Mouse (Mus musculus) heart, postnatal 0 days (tissue): ENCODE results near the gene Msrb1. TPM values are rescaled to one million over a fixed set of nuclear protein-coding genes. Genes with fewer than 3 reads are reported as not detected.

Source experiments
- ATAC-seq: fragments of 200-750 bp; cut with Nextera tagmentation; 2 replicates; pipeline ENCODE4 v1.8.0; 2017; ENCODE audit warnings: low read depth, moderate number of reproducible peaks, moderate library complexity; ENCODE audit not compliant: insufficient read depth
- DNase-seq: peaks from one replicate; pipeline ENCODE4 v3.0.0-alpha.2; 2016; ENCODE audit warnings: low spot score
- H3K27ac ChIP-seq: fragments of 300-500 bp; sonication (generic); 2 replicates; pipeline ENCODE4 v1.5.1; 2014; ENCODE audit warnings: low read depth, mild to moderate bottlenecking
- H3K27me3 ChIP-seq: fragments of 300-500 bp; sonication (generic); 2 replicates; pipeline ENCODE4 v1.6.1; 2014; ENCODE audit warnings: low read length, mixed read lengths; ENCODE audit not compliant: control insufficient read depth, insufficient read depth
- H3K36me3 ChIP-seq: fragments of 300-500 bp; sonication (generic); replicated peaks from 2 replicates; pipeline ENCODE4 v1.6.1; 2014; ENCODE audit warnings: low read length, mixed read lengths; ENCODE audit not compliant: control insufficient read depth, insufficient read depth
- H3K4me1 ChIP-seq: fragments of 300-500 bp; sonication (generic); 2 replicates; pipeline ENCODE4 v1.6.1; 2014; ENCODE audit warnings: antibody characterized with exemption; ENCODE audit not compliant: control insufficient read depth, insufficient read depth
- H3K4me2 ChIP-seq: fragments of 300-500 bp; sonication (generic); 2 replicates; pipeline ENCODE4 v1.6.1; 2014; ENCODE audit warnings: low read depth, mild to moderate bottlenecking, low read length, moderate library complexity
- H3K4me3 ChIP-seq: fragments of 300-500 bp; sonication (generic); 2 replicates; pipeline ENCODE4 v1.5.1; 2014; ENCODE audit warnings: low read depth, low read length
- H3K9ac ChIP-seq: fragments of 300-500 bp; sonication (generic); replicated peaks from 2 replicates; pipeline ENCODE4 v1.6.1; 2014; ENCODE audit warnings: low read depth, low read length, mixed read lengths
- H3K9me3 ChIP-seq: fragments of 300-500 bp; sonication (generic); replicated peaks from 2 replicates; pipeline ENCODE4 v1.6.1; 2016; ENCODE audit warnings: low read length; ENCODE audit not compliant: control insufficient read depth
- CTCF ChIP-seq: IDR thresholded peaks from 2 replicates; pipeline ENCODE4 v1.5.1; 2016; ENCODE audit warnings: antibody characterized with exemption, control low read depth, low read depth
- EP300 ChIP-seq: IDR thresholded peaks from 2 replicates; pipeline ENCODE4 v1.6.1; 2016; ENCODE audit warnings: antibody characterized with exemption, low read depth
- WGBS: fragments of 180-500 bp; shearing (Covaris S2); extraction: QIAGEN DNeasy Blood & Tissue Kit; methylation state at CpG from one replicate; pipeline ENCODE4 v1.1.7; 2014; 5-methylcytosine and 5-hydroxymethylcytosine counted together
- polyA plus RNA-seq: library from polyadenylated mRNA; unstranded; fragments of >200 nt; fragmentation: Nextera tagmentation; extraction: Ambion mirVana; gene quantifications from 2 replicates; pipeline ENCODE4 v1.2.1, GENCODE M21; 2015
- total RNA-seq: library from RNA; depleted of rRNA; stranded (reverse); fragments of >200 nt; gene quantifications from 2 replicates; pipeline ENCODE4 v1.2.3, GENCODE M21; 2014; ENCODE audit warnings: low replicate concordance

Msrb1 gene
- total and polyA plus RNA-seq, 2 experiments from 2014 or later, result 28.5 to 55.7 TPM

GRCm38 (mm10) chr17:24733434-24734050, 2.9 kb upstream of the Msrb1 start:
- Histone ChIP-seq H3K36me3 (no peaks in the 10 kb centered on the region), H3K4me1 (peaks cover 38% of the 10 kb centered on the region), H3K4me2 (no peak overlapping the region), H3K9me3 (no peaks in the 10 kb centered on the region), H3K4me3 (no peak overlapping the region), H3K27ac (peak overlapping the region; percentile 97), H3K9ac (no peak overlapping the region), H3K27me3 (no peaks in the 10 kb centered on the region)
- no peak for ATAC-seq
- WGBS, result 91% methylated on average over 21 of the region's 21 CpGs
- DNase-seq, result no peak
- TF ChIP-seq CTCF (no peak), EP300 (no peak)

GRCm38 (mm10) chr17:24734513-24734912, 1.9 kb upstream of the Msrb1 start:
- Histone ChIP-seq H3K9me3 (no peaks in the 10 kb centered on the region), H3K27ac (no peak overlapping the region), H3K9ac (no peak overlapping the region), H3K4me1 (peaks cover 38% of the 10 kb centered on the region), H3K4me2 (no peak overlapping the region), H3K27me3 (no peaks in the 10 kb centered on the region), H3K36me3 (peaks cover 2% of the 10 kb centered on the region; the same call in 1 of the 2 replicates), H3K4me3 (no peak overlapping the region)
- TF ChIP-seq CTCF (no peak), EP300 (no peak)
- 74% methylated on average over 1 of the region's 1 CpGs for WGBS
- no peak for DNase-seq
- ATAC-seq, result no peak

- DNase-seq, result no peak
- peak overlapping the region; percentile 85; the same call in 1 of the 2 replicates for H3K27ac ChIP-seq
- no peak overlapping the region for H3K4me3 ChIP-seq
- H3K4me2 ChIP-seq, result peak overlapping the region; percentile 97; the same call in 1 of the 2 replicates
- ATAC-seq, result no peak
- H3K4me1 ChIP-seq, result peaks cover 38% of the 10 kb centered on the region
- no peak overlapping the region for H3K9ac ChIP-seq
- peaks cover 11% of the 10 kb centered on the region for H3K36me3 ChIP-seq
- TF ChIP-seq CTCF (no peak), EP300 (no peak)
- 89% methylated on average over 7 of the region's 7 CpGs for WGBS
- no peaks in the 10 kb centered on the region for H3K9me3 ChIP-seq
- H3K27me3 ChIP-seq, result no peaks in the 10 kb centered on the region
Observed at GRCm38 (mm10) chr17:24735446-24735845, 996 bp upstream of the Msrb1 start.

- Histone ChIP-seq H3K9ac (peak overlapping the region; percentile 77), H3K4me3 (peak overlapping the region; percentile 82), H3K4me1 (peaks cover 29% of the 10 kb centered on the region), H3K27ac (peak overlapping the region; percentile 84; the same call in 1 of the 2 replicates), H3K36me3 (peaks cover 25% of the 10 kb centered on the region), H3K4me2 (peak overlapping the region; percentile 97), H3K9me3 (no peaks in the 10 kb centered on the region), H3K27me3 (no peaks in the 10 kb centered on the region)
- ATAC-seq (no peak), DNase-seq (no peak)
- WGBS, result 21% methylated on average over 8 of the region's 8 CpGs
- TF ChIP-seq EP300, result no peak
- TF ChIP-seq CTCF, result no peak
Observed at GRCm38 (mm10) chr17:24737135-24737810, 831 bp downstream of the Msrb1 start.

GRCm38 (mm10) chr17:24738238-24738637, 1.8 kb downstream of the Msrb1 start:
- Histone ChIP-seq H3K9me3 (no peaks in the 10 kb centered on the region), H3K9ac (no peak overlapping the region), H3K4me3 (no peak overlapping the region), H3K36me3 (peaks cover 30% of the 10 kb centered on the region), H3K4me1 (peaks cover 20% of the 10 kb centered on the region), H3K4me2 (no peak overlapping the region), H3K27me3 (no peaks in the 10 kb centered on the region), H3K27ac (no peak overlapping the region)
- 82% methylated on average over 4 of the region's 4 CpGs for WGBS
- DNase-seq (no peak), ATAC-seq (no peak)
- TF ChIP-seq CTCF, result no peak
- TF ChIP-seq EP300, result no peak
